18 mouse cellular contexts compared by ENCODE assay signal in the genomic region with DNA sequence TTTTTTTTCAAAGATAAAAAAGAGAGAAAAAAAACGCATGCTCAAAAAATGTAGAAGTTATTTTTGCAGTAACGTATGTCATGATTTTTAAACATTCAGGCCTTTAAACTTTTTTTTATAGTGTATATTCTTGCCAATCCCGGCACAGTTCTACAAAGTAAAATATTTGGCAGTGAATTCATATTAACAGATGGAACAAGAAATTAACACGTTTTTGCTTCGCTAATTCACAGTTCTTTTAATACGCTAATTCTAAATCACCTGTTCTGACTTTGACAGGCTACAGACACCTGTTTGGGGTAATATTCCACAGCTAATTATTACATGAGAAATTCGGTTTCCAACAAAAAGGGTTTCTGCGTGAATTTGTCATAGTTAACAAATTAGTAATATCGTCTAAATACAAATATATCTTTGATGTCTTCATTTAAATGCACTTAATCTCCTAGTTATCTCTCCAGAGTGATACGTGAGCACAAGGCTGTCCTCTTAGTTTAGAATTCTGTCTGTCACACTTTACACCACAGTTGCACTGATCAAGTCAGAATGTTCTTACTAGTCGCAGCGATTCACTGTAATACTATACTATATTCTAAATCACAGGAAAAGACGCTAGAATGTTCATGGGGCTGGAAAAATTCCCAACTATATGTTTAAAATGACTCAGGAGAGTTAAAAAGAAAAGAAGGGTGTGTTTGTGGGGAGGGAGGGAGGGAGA.
"Had no signal": no experiment of that assay in that cellular context is flagged by ENCODE, and none has a peak within 500 bp of the region (broad histone marks: within the 10 kb centered on the region; RNA-seq: fewer than 3 reads in every experiment).

No protein-coding gene starts in this region.

- H3K4me1 ChIP-seq: limb, embryonic 15.5 days; liver, embryonic 12.5 days; midbrain, embryonic 10.5 days; neural tube, embryonic 15.5 days had no signal

- H3K9ac ChIP-seq: limb, embryonic 15.5 days; liver, embryonic 12.5 days; lung, embryonic 14.5 days; neural tube, embryonic 15.5 days had no signal

- H3K27ac ChIP-seq: kidney, postnatal 0 days; limb, embryonic 15.5 days; liver, embryonic 12.5 days; midbrain, embryonic 10.5 days; neural tube, embryonic 15.5 days; stomach, postnatal 0 days had no signal

- H3K36me3 ChIP-seq: limb, embryonic 15.5 days; liver, embryonic 12.5 days; midbrain, embryonic 10.5 days; neural tube, embryonic 15.5 days had no signal

- H3K4me2 ChIP-seq: limb, embryonic 15.5 days; liver, embryonic 12.5 days; lung, embryonic 14.5 days; neural tube, embryonic 15.5 days had no signal

- H3K4me3 ChIP-seq: limb, embryonic 15.5 days; liver, embryonic 12.5 days; midbrain, embryonic 10.5 days; myocyte; neural tube, embryonic 15.5 days had no signal

- DNase-seq: kidney, adult 9 months; kidney, postnatal 36 days; layer of hippocampus, postnatal 36 days; left cerebral cortex, postnatal 4 days; lung, embryonic 14.5 days; lung, postnatal 10 days; lung, postnatal 4 days; midbrain, embryonic 14.5 days; right cerebral cortex, adult 18-20 months; right cerebral cortex, postnatal 25 days; thymus, postnatal 14 days had no signal

- ATAC-seq: liver, embryonic 12.5 days had no signal

- H3K9me3 ChIP-seq: limb, embryonic 15.5 days; liver, embryonic 12.5 days; midbrain, embryonic 10.5 days; neural tube, embryonic 15.5 days had no signal

- H3K27me3 ChIP-seq: limb, embryonic 15.5 days; liver, embryonic 12.5 days; neural tube, embryonic 15.5 days had no signal
